Mouse (Mus musculus) liver, embryonic 13.5 days (tissue): Measurements from ENCODE around the gene Safb2. TPM values are rescaled to one million over a fixed set of nuclear protein-coding genes. Genes with fewer than 3 reads are reported as not detected.

Experiments
- ATAC-seq: fragments of 200-750 bp; cut with Nextera tagmentation; 2 replicates; pipeline ENCODE4 v1.8.0; 2017; ENCODE audit warnings: low read depth, mild to moderate bottlenecking, moderate number of reproducible peaks, moderate library complexity
- DNase-seq: peaks from one replicate; pipeline ENCODE4 v3.0.0; 2022
- H3K27ac ChIP-seq: fragments of 300-500 bp; sonication (generic); 2 replicates; pipeline ENCODE4 v1.5.1; 2015; ENCODE audit warnings: moderate library complexity, mild to moderate bottlenecking, inconsistent platforms
- H3K27me3 ChIP-seq: fragments of 300-500 bp; sonication (generic); 2 replicates; pipeline ENCODE4 v1.6.1; 2015; ENCODE audit warnings: mild to moderate bottlenecking, inconsistent platforms
- H3K36me3 ChIP-seq: fragments of 300-500 bp; sonication (generic); 2 replicates; pipeline ENCODE4 v1.6.1; 2015; ENCODE audit warnings: mild to moderate bottlenecking, inconsistent platforms
- H3K4me1 ChIP-seq: fragments of 300-500 bp; sonication (generic); replicated peaks from 2 replicates; pipeline ENCODE4 v1.6.1; 2015; ENCODE audit warnings: inconsistent platforms
- H3K4me2 ChIP-seq: fragments of 300-500 bp; sonication (generic); 2 replicates; pipeline ENCODE4 v1.6.1; 2015; ENCODE audit warnings: inconsistent platforms, mild to moderate bottlenecking, moderate library complexity
- H3K4me3 ChIP-seq: fragments of 300-500 bp; sonication (generic); replicated peaks from 2 replicates; pipeline ENCODE4 v1.5.1; 2015; ENCODE audit warnings: mild to moderate bottlenecking, inconsistent platforms
- H3K9ac ChIP-seq: fragments of 300-500 bp; sonication (generic); 2 replicates; pipeline ENCODE4 v1.6.1; 2015; ENCODE audit warnings: mild to moderate bottlenecking, inconsistent platforms
- H3K9me3 ChIP-seq: fragments of 300-500 bp; sonication (generic); replicated peaks from 2 replicates; pipeline ENCODE4 v1.6.1; 2016; ENCODE audit warnings: inconsistent platforms
- WGBS: fragments of 180-500 bp; shearing (Covaris S2); methylation state at CpG from one replicate; pipeline ENCODE4 v1.1.7; 2015; ENCODE audit not compliant: insufficient replicate concordance; 5-methylcytosine and 5-hydroxymethylcytosine counted together
- polyA plus RNA-seq: library from polyadenylated mRNA; unstranded; fragments of >200 nt; fragmentation: Nextera tagmentation; extraction: Ambion mirVana; gene quantifications from 2 replicates; pipeline ENCODE4 v1.2.1, GENCODE M21; 2015

The Safb2 gene
- polyA plus RNA-seq, 1 experiment from 2014 or later = 37.5 TPM

DNA sequence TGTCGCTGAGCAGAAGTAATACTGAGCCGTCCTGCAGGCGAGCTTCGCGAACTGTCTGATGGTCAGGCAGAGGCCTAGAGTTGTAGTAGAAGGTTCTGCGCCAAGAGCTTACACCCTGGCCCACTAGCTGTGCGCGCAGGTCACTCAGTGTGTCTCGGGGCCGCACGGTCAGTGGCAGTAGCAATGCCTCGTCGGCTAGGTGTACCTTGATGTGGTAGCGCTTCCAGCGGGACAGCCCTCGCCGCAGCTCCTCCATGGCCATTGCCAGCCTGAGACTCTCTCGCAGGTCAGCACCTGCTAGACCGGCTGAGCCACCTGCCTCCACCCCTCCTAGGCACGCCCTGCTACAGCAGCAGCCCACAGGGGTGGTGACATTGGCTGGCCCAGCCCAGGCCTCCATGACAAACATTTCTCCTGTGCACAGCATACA lies 30.2 kb downstream of the Safb2 start, which contains the start of gene Gm20219:
TSS of gene Gm20219 (minus strand) at position 266 of the 430 bp plus-strand sequence.
- Histone ChIP-seq H3K27me3 (no peaks in the 10 kb centered on the region), H3K27ac (no peak within 1 kb of the TSS), H3K36me3 (no peaks in the 10 kb centered on the region), H3K9ac (no peak within 1 kb of the TSS), H3K4me1 (0 out of 2 replicates have a peak, but pooled peaks cover 2% of the 10 kb centered on the region), H3K9me3 (no peaks in the 10 kb centered on the region), H3K4me2 (no peak within 1 kb of the TSS), H3K4me3 (no peak within 1 kb of the TSS)
- WGBS = 61% methylated on average over 20 of the region's 20 CpGs
- DNase-seq = no peak
- 0 out of 2 replicates have a peak, but pooled peaks have one; percentile 39 for ATAC-seq

- 0 out of 2 replicates have a peak, but pooled peaks cover 2% of the 10 kb centered on the region for H3K4me1 ChIP-seq
- DNase-seq = peak; percentile 61
- no peak overlapping the region for H3K27ac ChIP-seq
- H3K27me3 ChIP-seq = no peaks in the 10 kb centered on the region
- no peaks in the 10 kb centered on the region for H3K9me3 ChIP-seq
- no peak overlapping the region for H3K4me2 ChIP-seq
- no peak for ATAC-seq
- no peaks in the 10 kb centered on the region for H3K36me3 ChIP-seq
- no peak overlapping the region for H3K9ac ChIP-seq
- no peak overlapping the region for H3K4me3 ChIP-seq
- WGBS = 45% methylated on average over 5 of the region's 5 CpGs
Observed at GRCm38 (mm10) chr17:56552781-56553363, 31.5 kb downstream of the Safb2 start.

DNA sequence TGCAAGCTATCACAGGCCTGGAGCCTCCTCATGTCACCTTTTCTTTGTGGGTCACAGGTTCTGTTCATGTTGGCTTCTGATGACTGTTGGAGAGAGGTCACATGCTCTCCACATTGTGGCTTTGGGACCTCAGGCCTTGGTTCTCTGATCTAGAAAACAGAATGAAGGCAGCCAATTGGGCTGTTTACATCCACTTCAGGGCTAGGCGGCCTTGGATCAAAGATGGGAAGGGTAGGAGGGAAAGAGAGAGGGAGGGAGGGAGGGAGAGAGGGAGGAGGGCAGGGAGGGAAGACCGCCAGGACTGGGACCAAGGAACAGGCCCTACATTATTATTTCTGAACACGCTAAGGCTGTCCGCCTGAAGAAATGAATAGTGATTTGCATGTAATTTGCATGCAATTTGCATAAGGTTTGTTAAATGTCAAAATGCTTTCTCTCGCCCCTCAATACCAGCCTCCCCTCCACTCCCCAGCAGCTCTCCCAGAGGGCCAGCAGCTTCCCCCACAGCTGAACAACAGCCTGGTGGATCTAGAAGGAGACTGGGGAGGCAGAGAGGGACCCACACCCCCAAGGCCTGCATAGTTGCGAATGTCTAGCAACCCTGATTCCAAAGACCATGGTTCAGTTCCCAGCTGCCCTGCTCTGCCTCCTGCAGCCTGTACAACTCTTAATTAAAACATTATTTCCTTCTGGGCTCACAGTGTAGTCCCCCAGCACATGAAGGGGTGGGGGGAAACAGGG lies 32.4 kb downstream of the Safb2 start:
- no peak overlapping the region for H3K4me2 ChIP-seq
- no peak for ATAC-seq
- WGBS = 67% methylated on average over 6 of the region's 6 CpGs
- H3K27me3 ChIP-seq = no peaks in the 10 kb centered on the region
- no peaks in the 10 kb centered on the region for H3K36me3 ChIP-seq
- H3K27ac ChIP-seq = no peak overlapping the region
- DNase-seq = no peak
- no peak overlapping the region for H3K9ac ChIP-seq
- H3K4me1 ChIP-seq = 0 out of 2 replicates have a peak, but pooled peaks cover 2% of the 10 kb centered on the region
- H3K9me3 ChIP-seq = no peaks in the 10 kb centered on the region
- H3K4me3 ChIP-seq = no peak overlapping the region

DNA sequence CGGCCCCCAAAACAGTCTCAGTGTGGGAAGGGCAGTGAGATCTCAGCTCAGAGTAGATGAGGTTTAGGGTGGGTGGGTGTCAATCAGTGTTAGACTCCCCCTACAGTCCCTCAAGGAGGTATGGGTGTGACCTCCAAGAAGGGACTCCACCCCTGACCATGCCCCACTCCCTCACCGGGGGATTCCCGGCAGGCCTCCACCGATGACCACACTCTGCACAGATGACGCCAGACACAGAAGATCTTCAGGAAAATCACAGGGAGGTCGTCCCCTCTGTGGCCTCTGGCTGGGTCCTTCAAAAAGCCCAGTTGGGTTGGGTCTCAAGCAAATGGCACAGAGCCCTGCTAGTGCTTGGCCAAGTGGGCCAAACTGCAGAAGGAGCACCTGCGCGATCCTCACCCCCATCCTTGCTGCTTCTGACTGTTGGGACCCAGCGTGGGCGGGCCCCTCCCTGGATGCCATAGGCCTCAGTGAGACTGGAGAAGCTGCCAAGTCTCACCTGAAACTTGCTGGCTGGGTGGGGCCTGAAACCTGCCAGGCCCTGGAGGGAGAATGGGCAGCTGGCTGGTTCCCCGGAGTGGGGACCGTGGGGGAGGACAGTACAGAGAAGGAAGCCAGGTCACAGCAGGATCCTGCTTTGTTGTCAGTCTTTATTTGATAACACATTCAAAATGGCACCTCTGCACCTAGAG lies 33.5 kb downstream of the Safb2 start:
- no peak overlapping the region for H3K27ac ChIP-seq
- H3K9me3 ChIP-seq = no peaks in the 10 kb centered on the region
- H3K4me3 ChIP-seq = no peak overlapping the region
- WGBS = 68% methylated on average over 12 of the region's 12 CpGs
- H3K9ac ChIP-seq = no peak overlapping the region
- H3K27me3 ChIP-seq = no peaks in the 10 kb centered on the region
- no peaks in the 10 kb centered on the region for H3K36me3 ChIP-seq
- H3K4me1 ChIP-seq = peaks cover 4% of the 10 kb centered on the region; the same call in 1 of the 2 replicates
- no peak for DNase-seq
- ATAC-seq = no peak
- no peak overlapping the region for H3K4me2 ChIP-seq

- WGBS = 52% methylated on average over 4 of the region's 4 CpGs
- Histone ChIP-seq H3K9me3 (no peaks in the 10 kb centered on the region), H3K4me3 (no peak overlapping the region), H3K27me3 (no peaks in the 10 kb centered on the region), H3K4me2 (no peak overlapping the region), H3K36me3 (no peaks in the 10 kb centered on the region), H3K9ac (no peak overlapping the region), H3K4me1 (peaks cover 4% of the 10 kb centered on the region; the same call in 1 of the 2 replicates), H3K27ac (no peak overlapping the region)
- DNase-seq (no peak), ATAC-seq (no peak)
Observed at GRCm38 (mm10) chr17:56548605-56549105, 35.7 kb downstream of the Safb2 start.

- no peaks in the 10 kb centered on the region for H3K36me3 ChIP-seq
- peaks cover 4% of the 10 kb centered on the region; the same call in 1 of the 2 replicates for H3K4me1 ChIP-seq
- DNase-seq = no peak
- no peaks in the 10 kb centered on the region for H3K27me3 ChIP-seq
- no peak for ATAC-seq
- 55% methylated on average over 9 of the region's 9 CpGs for WGBS
- H3K4me3 ChIP-seq = no peak overlapping the region
- H3K4me2 ChIP-seq = no peak overlapping the region
- H3K9ac ChIP-seq = no peak overlapping the region
- no peaks in the 10 kb centered on the region for H3K9me3 ChIP-seq
- no peak overlapping the region for H3K27ac ChIP-seq
Observed at GRCm38 (mm10) chr17:56547846-56548604, 36.4 kb downstream of the Safb2 start.

GRCm38 (mm10) chr17:56547116-56547845 lies 37.1 kb downstream of the Safb2 start:
- H3K27ac ChIP-seq = no peak overlapping the region
- 60% methylated on average over 17 of the region's 17 CpGs for WGBS
- H3K4me2 ChIP-seq = no peak overlapping the region
- no peaks in the 10 kb centered on the region for H3K9me3 ChIP-seq
- ATAC-seq = no peak
- H3K27me3 ChIP-seq = peaks cover 7% of the 10 kb centered on the region; the same call in 1 of the 2 replicates
- H3K4me1 ChIP-seq = peaks cover 4% of the 10 kb centered on the region; the same call in 1 of the 2 replicates
- H3K9ac ChIP-seq = no peak overlapping the region
- no peak overlapping the region for H3K4me3 ChIP-seq
- DNase-seq = no peak
- no peaks in the 10 kb centered on the region for H3K36me3 ChIP-seq

DNA sequence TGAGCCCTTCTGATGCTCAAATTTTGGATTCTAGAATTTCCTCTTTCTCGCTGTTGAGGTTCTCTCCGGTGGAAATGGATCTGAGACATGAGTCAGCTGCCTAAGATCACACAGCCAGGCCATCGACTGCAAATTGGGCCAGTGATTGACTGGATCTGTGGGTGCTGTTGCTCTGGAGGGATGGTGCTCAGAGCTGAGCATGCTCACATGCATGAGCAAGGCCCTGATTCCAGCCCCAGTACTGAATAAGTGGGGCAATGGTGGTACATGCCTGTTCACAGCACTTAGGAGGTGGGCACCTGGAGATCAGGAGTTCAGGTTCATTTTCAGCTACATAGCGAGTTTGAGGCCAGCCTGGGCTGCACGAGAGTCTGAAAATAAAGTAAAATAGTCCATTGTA lies 37.8 kb downstream of the Safb2 start:
- Histone ChIP-seq H3K9ac (no peak overlapping the region), H3K4me2 (no peak overlapping the region), H3K4me1 (peaks cover 4% of the 10 kb centered on the region; the same call in 1 of the 2 replicates), H3K27ac (no peak overlapping the region), H3K27me3 (peaks cover 7% of the 10 kb centered on the region; the same call in 1 of the 2 replicates), H3K4me3 (no peak overlapping the region), H3K9me3 (no peaks in the 10 kb centered on the region), H3K36me3 (no peaks in the 10 kb centered on the region)
- DNase-seq (no peak), ATAC-seq (no peak)
- WGBS = 62% methylated on average over 5 of the region's 5 CpGs

DNA sequence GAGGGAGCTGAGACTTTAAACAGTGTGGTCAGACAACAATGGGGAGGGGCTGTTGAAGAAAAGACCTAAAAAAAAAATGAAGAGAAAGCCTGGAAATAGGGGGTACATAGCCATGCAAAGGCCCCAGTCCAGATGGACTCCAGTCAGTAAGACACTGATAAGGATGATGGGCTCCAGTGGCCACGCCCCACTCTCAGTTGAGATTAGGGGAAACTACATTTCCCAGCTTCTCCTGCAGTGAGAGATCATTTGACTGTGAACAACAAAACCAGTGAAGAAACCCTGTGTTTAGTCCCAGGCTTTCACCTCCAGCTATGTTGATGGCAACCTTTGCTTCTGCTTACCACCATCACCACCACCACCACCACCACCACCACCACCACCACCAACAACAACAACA lies 38.4 kb downstream of the Safb2 start:
- no peak overlapping the region for H3K27ac ChIP-seq
- DNase-seq (no peak), ATAC-seq (no peak)
- H3K9ac ChIP-seq = no peak overlapping the region
- no peak overlapping the region for H3K4me2 ChIP-seq
- H3K27me3 ChIP-seq = peaks cover 7% of the 10 kb centered on the region; the same call in 1 of the 2 replicates
- WGBS = 29% methylated on average over 1 of the region's 1 CpGs
- H3K4me3 ChIP-seq = no peak overlapping the region
- H3K36me3 ChIP-seq = no peaks in the 10 kb centered on the region
- peaks cover 4% of the 10 kb centered on the region; the same call in 1 of the 2 replicates for H3K4me1 ChIP-seq
- H3K9me3 ChIP-seq = no peaks in the 10 kb centered on the region

DNA sequence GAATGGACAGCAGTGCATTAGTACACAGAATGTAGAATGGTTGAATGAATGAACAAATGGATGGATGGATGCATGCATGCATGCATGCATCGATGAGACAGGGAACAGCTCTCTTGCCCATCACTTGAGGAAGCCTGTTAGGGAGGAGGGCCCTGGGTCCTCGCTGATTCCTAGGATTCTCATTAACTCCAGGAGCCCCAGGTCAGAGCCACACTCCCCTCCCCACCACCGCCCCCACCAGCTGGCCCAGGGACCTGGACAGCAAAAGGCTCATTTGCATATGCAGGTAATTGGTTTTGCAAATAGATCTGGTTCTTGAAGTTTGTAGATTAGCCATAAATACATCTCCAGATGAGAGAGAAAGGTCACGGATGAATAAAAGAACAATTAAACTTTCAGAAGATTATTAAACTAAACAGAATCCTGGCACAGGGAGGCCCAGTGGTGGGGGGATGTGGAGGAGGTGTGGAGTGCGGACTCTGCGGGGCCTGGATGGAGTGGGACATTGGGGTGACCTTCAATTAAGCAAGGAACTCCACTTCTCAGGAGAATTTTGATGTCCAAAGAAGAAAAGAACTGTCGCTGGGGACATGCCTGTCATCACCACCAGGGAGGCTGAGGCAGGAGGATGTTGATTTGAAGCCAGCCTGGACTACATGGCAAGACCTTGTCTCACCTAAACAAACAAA lies 39.5 kb downstream of the Safb2 start:
- no peak for DNase-seq
- no peak overlapping the region for H3K4me2 ChIP-seq

More for the DNA sequence above, 39.5 kb downstream of the Safb2 start:
- WGBS = 57% methylated on average over 7 of the region's 7 CpGs
- no peak overlapping the region for H3K4me3 ChIP-seq
- no peaks in the 10 kb centered on the region for H3K36me3 ChIP-seq
- peaks cover 8% of the 10 kb centered on the region; the same call in 1 of the 2 replicates for H3K4me1 ChIP-seq
- H3K9me3 ChIP-seq = no peaks in the 10 kb centered on the region
- peaks cover 7% of the 10 kb centered on the region; the same call in 1 of the 2 replicates for H3K27me3 ChIP-seq
- no peak overlapping the region for H3K9ac ChIP-seq
- no peak overlapping the region for H3K27ac ChIP-seq
- ATAC-seq = no peak
